Comparison of ENCODE assay signal across 21 mouse cellular contexts in genomic region chr2:153546471-153546870, GRCm38 (mm10). TPM values are rescaled to one million over a fixed set of nuclear protein-coding genes. Genes with fewer than 3 reads are reported as not detected.
DNase-seq lines count a peak whose midpoint lies in the region; ATAC-seq and TF ChIP-seq lines count a peak whose summit lies in the region.
"Had no signal": no experiment of that assay in that cellular context is flagged by ENCODE, and none has a peak within 500 bp of the region (broad histone marks: within the 10 kb centered on the region; RNA-seq: fewer than 3 reads in every experiment).

No protein-coding gene starts in this region.

- no peak overlapping the region for H3K4me3 ChIP-seq in midbrain, embryonic 10.5 days
- H3K4me3 ChIP-seq in midbrain, embryonic 13.5 days (replicated peaks), result no peak overlapping the region
- H3K4me3 ChIP-seq in kidney, postnatal 0 days (replicated peaks; ENCODE audit: low read depth, low read length), result no peak overlapping the region
- H3K4me3 ChIP-seq in liver, embryonic 16.5 days (ENCODE audit: low read depth, low read length), result no peak overlapping the region
- H3K4me3 ChIP-seq: heart, adult 2 months; neural tube, embryonic 13.5 days had no signal

- no peaks in the 10 kb centered on the region for H3K36me3 ChIP-seq in midbrain, embryonic 10.5 days
- H3K36me3 ChIP-seq in midbrain, embryonic 13.5 days, result no peaks in the 10 kb centered on the region
- H3K36me3 ChIP-seq in kidney, postnatal 0 days (ENCODE audit: insufficient read depth, low read length), result no peaks in the 10 kb centered on the region
- H3K36me3 ChIP-seq in liver, embryonic 16.5 days (ENCODE audit: control insufficient read depth, insufficient read depth), result no peaks in the 10 kb centered on the region
- H3K36me3 ChIP-seq: neural tube, embryonic 13.5 days had no signal

- no peak for ATAC-seq in midbrain, embryonic 13.5 days
- ATAC-seq in kidney, postnatal 0 days (replicated peaks; ENCODE audit: low FRiP score, low read depth), result peak; percentile 69; the same call in 1 of the 2 replicates
- ATAC-seq in liver, embryonic 16.5 days (ENCODE audit: low read depth), result no peak
- no peak for ATAC-seq in erythroid progenitor cell, adult 5-6 weeks (replicated peaks; ENCODE audit: low FRiP score, poor library complexity, severe bottlenecking)

- H3K4me2 ChIP-seq in midbrain, embryonic 13.5 days (replicated peaks), result no peak overlapping the region
- no peak overlapping the region for H3K4me2 ChIP-seq in kidney, postnatal 0 days (ENCODE audit: low read length)
- peak overlapping the region; percentile 15 for H3K4me2 ChIP-seq in liver, embryonic 16.5 days (ENCODE audit: low read depth, low read length)
- H3K4me2 ChIP-seq: hindbrain, embryonic 14.5 days; neural tube, embryonic 13.5 days had no signal

- no peak overlapping the region for H3K9ac ChIP-seq in midbrain, embryonic 13.5 days (replicated peaks)
- no peak overlapping the region for H3K9ac ChIP-seq in kidney, postnatal 0 days (ENCODE audit: low read depth, low read length)
- H3K9ac ChIP-seq in liver, embryonic 16.5 days (ENCODE audit: low read depth, low read length), result no peak overlapping the region
- H3K9ac ChIP-seq: hindbrain, embryonic 14.5 days; neural tube, embryonic 13.5 days had no signal

- no peaks in the 10 kb centered on the region for H3K27me3 ChIP-seq in midbrain, embryonic 10.5 days (ENCODE audit: low read depth, poor library complexity, severe bottlenecking)
- H3K27me3 ChIP-seq in midbrain, embryonic 13.5 days, result no peaks in the 10 kb centered on the region
- H3K27me3 ChIP-seq in kidney, postnatal 0 days (ENCODE audit: insufficient read depth, low read length), result no peaks in the 10 kb centered on the region
- H3K27me3 ChIP-seq in liver, embryonic 16.5 days (ENCODE audit: control insufficient read depth, insufficient read depth, low read depth, low read length), result no peaks in the 10 kb centered on the region
- H3K27me3 ChIP-seq: neural tube, embryonic 13.5 days had no signal

- DNase-seq in midbrain, embryonic 10.5 days (ENCODE audit: low spot score), result no peak
- peak; percentile 51 for DNase-seq in kidney, adult 11 months
- DNase-seq in kidney, postnatal 0 days (ENCODE audit: low spot score), result peak; percentile 51
- DNase-seq in adrenal gland, postnatal 4 days (ENCODE audit: low spot score in 2 of 2), result no peak
- DNase-seq: heart, adult 2 months; lung, postnatal 14 days; thymus, postnatal 36 days had no signal

- no peaks in the 10 kb centered on the region for H3K9me3 ChIP-seq in midbrain, embryonic 10.5 days (replicated peaks)
- no peaks in the 10 kb centered on the region for H3K9me3 ChIP-seq in midbrain, embryonic 13.5 days
- no peaks in the 10 kb centered on the region for H3K9me3 ChIP-seq in kidney, postnatal 0 days (replicated peaks; ENCODE audit: low read length)
- H3K9me3 ChIP-seq in liver, embryonic 16.5 days (replicated peaks; ENCODE audit: control insufficient read depth, low read length), result no peaks in the 10 kb centered on the region
- H3K9me3 ChIP-seq: neural tube, embryonic 13.5 days had no signal

- peaks cover 58% of the 10 kb centered on the region for H3K4me1 ChIP-seq in midbrain, embryonic 10.5 days
- H3K4me1 ChIP-seq in midbrain, embryonic 13.5 days (replicated peaks), result peaks cover 40% of the 10 kb centered on the region
- H3K4me1 ChIP-seq in kidney, postnatal 0 days (replicated peaks; ENCODE audit: insufficient read depth, low read length), result peaks cover 16% of the 10 kb centered on the region
- peaks cover 72% of the 10 kb centered on the region for H3K4me1 ChIP-seq in liver, embryonic 16.5 days (ENCODE audit: control insufficient read depth, low read depth, low read length)

- H3K27ac ChIP-seq in midbrain, embryonic 10.5 days (replicated peaks), result peak overlapping the region; percentile 34; the same call in 1 of the 2 replicates
- no peak overlapping the region for H3K27ac ChIP-seq in midbrain, embryonic 13.5 days
- no peak overlapping the region for H3K27ac ChIP-seq in kidney, postnatal 0 days
- H3K27ac ChIP-seq in liver, embryonic 16.5 days (ENCODE audit: low read length), result no peak overlapping the region
- H3K27ac ChIP-seq: heart, adult 2 months; hindbrain, embryonic 14.5 days; neural tube, embryonic 13.5 days had no signal

- 35% methylated on average over 5 of the region's 5 CpGs for WGBS in midbrain, embryonic 10.5 days
- 32% methylated on average over 5 of the region's 5 CpGs for WGBS in midbrain, embryonic 13.5 days
- WGBS in kidney, postnatal 0 days, result 14% methylated on average over 5 of the region's 5 CpGs
- 37% methylated on average over 5 of the region's 5 CpGs for WGBS in liver, embryonic 16.5 days (ENCODE audit: insufficient replicate concordance)

- no peak for TF ChIP-seq CTCF in kidney, postnatal 0 days (IDR thresholded peaks at IDR 0.05; ENCODE audit: low read depth)

RNA-seq across cellular contexts. Expression of gene Nol4l, which starts 16.7 kb away (rescaled TPM):
- 12.8 and 16.8 TPM in 2 replicates for polyA plus RNA-seq in midbrain, embryonic 10.5 days (2016; fragmentation: Nextera tagmentation; extraction: Ambion mirVana)
- polyA plus RNA-seq in midbrain, embryonic 13.5 days (2015; fragmentation: Nextera tagmentation; extraction: Ambion mirVana), result 41.9 and 43.9 TPM in 2 replicates
- polyA plus RNA-seq in kidney, postnatal 0 days (2015; fragmentation: Nextera tagmentation; extraction: Ambion mirVana), result 9.0 and 9.6 TPM in 2 replicates
- polyA plus RNA-seq in liver, embryonic 16.5 days (2015; fragmentation: Nextera tagmentation; extraction: Ambion mirVana), result 3.9 and 4.3 TPM in 2 replicates
- 5.0 and 5.8 TPM in 2 replicates for total RNA-seq in erythroid progenitor cell, adult 5-6 weeks (2015; ENCODE audit: low replicate concordance)
- total RNA-seq in erythroid progenitor cell, adult 5-6 weeks (2017; ENCODE audit: low replicate concordance), result 2.7 and 5.8 TPM in 2 replicates
- 10 to 100 TPM; 26.7 to 26.9 TPM for total RNA-seq in adrenal gland, postnatal 4 days (2021)

RNA-seq across cellular contexts. Expression of gene 4930404H24Rik, which starts 53.9 kb away (rescaled TPM):
- polyA plus RNA-seq in midbrain, embryonic 10.5 days (2016; fragmentation: Nextera tagmentation; extraction: Ambion mirVana), result not detected in 2 replicates
- not detected in 2 replicates for polyA plus RNA-seq in midbrain, embryonic 13.5 days (2015; fragmentation: Nextera tagmentation; extraction: Ambion mirVana)
- not detected in 2 replicates for polyA plus RNA-seq in kidney, postnatal 0 days (2015; fragmentation: Nextera tagmentation; extraction: Ambion mirVana)
- polyA plus RNA-seq in liver, embryonic 16.5 days (2015; fragmentation: Nextera tagmentation; extraction: Ambion mirVana), result not detected in 2 replicates
- not detected in 2 replicates for total RNA-seq in erythroid progenitor cell, adult 5-6 weeks (2015; ENCODE audit: low replicate concordance)
- total RNA-seq in erythroid progenitor cell, adult 5-6 weeks (2017; ENCODE audit: low replicate concordance), result not detected in 2 replicates
- total RNA-seq in adrenal gland, postnatal 4 days (2021), result not detected
- total RNA-seq: adrenal gland, postnatal 36 days; heart, adult 2 months; layer of hippocampus, adult 18-20 months; megakaryocyte-erythroid progenitor cell, adult 5-6 weeks; monocyte, adult 5-6 weeks had no signal
- polyA plus RNA-seq: embryonic facial prominence, embryonic 11.5 days; forebrain, embryonic 11.5 days; heart, adult 2 months; hindbrain, embryonic 14.5 days; limb, embryonic 14.5 days; neural tube, embryonic 13.5 days; small intestine, adult 2 months; stomach, embryonic 14.5 days had no signal

Comparison
In these comparisons a context has a peak if more than half of its experiments do, and no peak if none do; other contexts are left out.
1. DNase-seq: peak in kidney, adult 11 months (single experiment) and kidney, postnatal 0 days (single experiment); none in midbrain, embryonic 10.5 days (single experiment) and adrenal gland, postnatal 4 days (0 of 2).